Mouse (Mus musculus) embryonic fibroblast, embryonic 13.5 days (primary cell): Measurements from ENCODE around the gene Akap5.

Source experiments
- CTCF ChIP-seq: IDR thresholded peaks from 2 replicates; pipeline ENCODE4 v1.5.1; 2011; ENCODE audit warnings: mild to moderate bottlenecking, control low read depth, low read length, moderate library complexity, borderline replicate concordance; ENCODE audit not compliant: insufficient read depth
- POLR2A ChIP-seq: IDR thresholded peaks from 2 replicates; pipeline ENCODE4 v1.6.1; 2011; ENCODE audit warnings: low read depth, mild to moderate bottlenecking, control low read depth, low read length, moderate library complexity

GRCm38 (mm10) chr12:76308436-76308835 lies 16.3 kb upstream of the Akap5 start:
- TF ChIP-seq POLR2A (no peak), CTCF (no peak)
